Mouse (Mus musculus): ENCODE data around the gene Cped1.

DNA sequence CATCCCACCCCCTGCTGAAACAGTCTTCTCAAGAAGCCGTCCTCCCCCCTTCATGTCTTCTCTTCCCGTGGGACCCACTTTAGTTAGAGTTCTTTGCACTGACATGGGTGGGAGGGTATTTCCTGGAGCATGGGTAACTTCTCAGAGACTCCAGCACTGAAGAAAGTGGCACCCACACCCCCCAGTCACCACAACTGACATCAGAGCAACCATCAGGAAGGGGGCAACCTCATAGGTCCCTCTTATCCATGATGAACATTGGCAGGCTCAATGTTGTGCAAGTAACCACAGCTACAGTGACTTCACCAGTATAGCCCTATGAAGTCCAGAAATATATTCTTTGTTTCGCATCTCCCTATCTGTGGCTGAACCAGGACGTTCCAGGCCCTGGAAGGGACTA is 30.2 kb upstream of the Cped1 start:
- TF ChIP-seq CTCF (IDR thresholded peaks at IDR 0.05) (no peak), POLR2A (IDR thresholded peaks at IDR 0.05; ENCODE audit: insufficient read depth, low read depth, low read length) (no peak), EP300 (IDR thresholded peaks at IDR 0.05; ENCODE audit: insufficient read depth, low read depth, low read length) (no peak)

Data from heart, adult 2 months (tissue).